Mouse (Mus musculus): ENCODE measurements at regions not wholly inside any gene's neighbourhood (a gene's known extent, or its start where the extent isn't known, plus 50 kb on each side); places are given as distances from the start of the nearest gene placed in this dataset.

GRCm38 (mm10) chrX:121301915-121302314, 989.0 kb upstream of the H2afb3 start:
- DNase-seq (ENCODE audit: low spot score): no peak

GRCm38 (mm10) chrX:121291239-121291638, 978.3 kb upstream of the H2afb3 start:
- no peak for DNase-seq (ENCODE audit: low spot score)

- DNase-seq (ENCODE audit: low spot score): no peak
These were observed 957.2 kb upstream of the H2afb3 start for GRCm38 (mm10) chrX:121270071-121270470.

GRCm38 (mm10) chrX:121269620-121270019, 956.7 kb upstream of the H2afb3 start:
- no peak for DNase-seq (ENCODE audit: low spot score)

GRCm38 (mm10) chrX:121232142-121233000, 919.5 kb upstream of the H2afb3 start:
- peak; percentile 20 for DNase-seq (ENCODE audit: low spot score)

Measured in yolk sac, embryonic 10.5 days (tissue).